Mouse (Mus musculus) stomach, postnatal 0 days (tissue): ENCODE measurements around the gene Msi1. TPM values are rescaled to one million over a fixed set of nuclear protein-coding genes. Genes with fewer than 3 reads are reported as not detected.

ENCODE experiments used
- ATAC-seq: fragments of 200-750 bp; cut with Nextera tagmentation; 2 replicates; pipeline ENCODE4 v1.8.0; 2017; ENCODE audit not compliant: low FRiP score, low TSS enrichment
- DNase-seq: peaks from one replicate; pipeline ENCODE4 v3.0.0-alpha.2; 2016; ENCODE audit warnings: low spot score
- H3K27ac ChIP-seq: fragments of 300-500 bp; sonication (generic); replicated peaks from 2 replicates; pipeline ENCODE4 v1.5.1; 2014; ENCODE audit warnings: mild to moderate bottlenecking, control low read depth
- H3K27me3 ChIP-seq: fragments of 300-500 bp; sonication (generic); 2 replicates; pipeline ENCODE4 v1.6.1; 2014; ENCODE audit warnings: low read length; ENCODE audit not compliant: control insufficient read depth, insufficient read depth
- H3K36me3 ChIP-seq: fragments of 300-500 bp; sonication (generic); 2 replicates; pipeline ENCODE4 v1.6.1; 2014; ENCODE audit warnings: low read length, mixed read lengths; ENCODE audit not compliant: control insufficient read depth, insufficient read depth
- H3K4me1 ChIP-seq: fragments of 300-500 bp; sonication (generic); replicated peaks from 2 replicates; pipeline ENCODE4 v1.6.1; 2014; ENCODE audit warnings: antibody characterized with exemption; ENCODE audit not compliant: control insufficient read depth, insufficient read depth
- H3K4me2 ChIP-seq: fragments of 300-500 bp; sonication (generic); replicated peaks from 2 replicates; pipeline ENCODE4 v1.6.1; 2014; ENCODE audit warnings: low read depth, mild to moderate bottlenecking, control low read depth, moderate library complexity
- H3K4me3 ChIP-seq: fragments of 300-500 bp; sonication (generic); 2 replicates; pipeline ENCODE4 v1.5.1; 2014; ENCODE audit warnings: low read depth, low read length, control low read depth
- H3K9ac ChIP-seq: fragments of 300-500 bp; sonication (generic); 2 replicates; pipeline ENCODE4 v1.6.1; 2014; ENCODE audit warnings: mild to moderate bottlenecking, low read length, control low read depth, mixed read lengths
- H3K9me3 ChIP-seq: fragments of 300-500 bp; sonication (generic); 2 replicates; pipeline ENCODE4 v1.6.1; 2016; ENCODE audit warnings: low read length; ENCODE audit not compliant: control insufficient read depth
- CTCF ChIP-seq: IDR thresholded peaks from 2 replicates; pipeline ENCODE4 v1.5.1; 2016; ENCODE audit warnings: antibody characterized with exemption, low read depth, mild to moderate bottlenecking, moderate library complexity
- EP300 ChIP-seq: optimal IDR thresholded peaks from 2 replicates; pipeline ENCODE3; 2016; ENCODE audit warnings: antibody characterized with exemption
- WGBS: fragments of 180-500 bp; shearing (Covaris S2); extraction: QIAGEN DNeasy Blood & Tissue Kit; methylation state at CpG from one replicate; pipeline ENCODE4 v1.1.7; 2014; 5-methylcytosine and 5-hydroxymethylcytosine counted together
- polyA plus RNA-seq: library from polyadenylated mRNA; unstranded; fragments of >200 nt; fragmentation: Nextera tagmentation; extraction: Ambion mirVana; gene quantifications from 2 replicates; pipeline ENCODE4 v1.2.1, GENCODE M21; 2015

Msi1 gene
- polyA plus RNA-seq, 1 experiment from 2014 or later = 3.2 TPM

DNA sequence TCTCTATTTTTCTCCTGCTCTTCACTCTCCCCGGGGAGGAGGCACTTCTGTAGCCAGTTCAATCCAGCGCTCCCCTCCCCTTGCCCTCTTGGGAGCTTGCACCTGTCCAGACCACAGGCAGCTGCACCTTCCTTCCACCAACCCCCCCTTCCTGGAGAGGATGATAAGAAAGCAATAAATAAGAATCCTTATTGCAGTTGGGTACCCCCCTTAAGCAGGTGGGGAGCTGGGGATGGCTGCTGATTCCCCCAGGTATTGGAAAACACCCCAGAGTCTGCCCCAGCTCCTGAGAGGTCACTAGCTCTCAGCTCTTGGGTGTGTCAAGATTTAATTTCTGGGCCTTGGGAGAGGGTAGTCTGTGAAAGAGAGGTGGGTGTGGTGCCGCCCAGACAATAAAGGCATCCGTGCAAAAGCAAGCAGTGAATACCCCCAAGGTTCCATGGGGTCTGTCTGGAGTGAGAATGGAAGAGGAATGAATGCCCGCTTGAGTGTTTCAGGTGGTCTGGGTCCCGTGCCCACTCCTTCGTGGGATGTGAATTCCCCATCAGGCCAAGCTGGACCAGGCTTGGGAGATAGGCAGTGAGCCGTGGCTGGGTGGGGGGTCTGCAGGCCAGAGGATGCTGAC is 6.5 kb downstream of the Msi1 start:
- no peaks in the 10 kb centered on the region for H3K36me3 ChIP-seq
- H3K4me2 ChIP-seq = peak overlapping the region; percentile 84
- no peak for TF ChIP-seq EP300
- TF ChIP-seq CTCF = no peak
- peak overlapping the region; percentile 86 for H3K27ac ChIP-seq
- peak overlapping the region; percentile 35 for H3K4me3 ChIP-seq
- peaks cover 6% of the 10 kb centered on the region; the same call in 1 of the 2 replicates for H3K4me1 ChIP-seq
- ATAC-seq (no peak), DNase-seq (no peak)
- no peaks in the 10 kb centered on the region for H3K9me3 ChIP-seq
- H3K27me3 ChIP-seq = no peaks in the 10 kb centered on the region
- WGBS = 20% methylated on average over 8 of the region's 8 CpGs
- peak overlapping the region; percentile 74 for H3K9ac ChIP-seq

DNA sequence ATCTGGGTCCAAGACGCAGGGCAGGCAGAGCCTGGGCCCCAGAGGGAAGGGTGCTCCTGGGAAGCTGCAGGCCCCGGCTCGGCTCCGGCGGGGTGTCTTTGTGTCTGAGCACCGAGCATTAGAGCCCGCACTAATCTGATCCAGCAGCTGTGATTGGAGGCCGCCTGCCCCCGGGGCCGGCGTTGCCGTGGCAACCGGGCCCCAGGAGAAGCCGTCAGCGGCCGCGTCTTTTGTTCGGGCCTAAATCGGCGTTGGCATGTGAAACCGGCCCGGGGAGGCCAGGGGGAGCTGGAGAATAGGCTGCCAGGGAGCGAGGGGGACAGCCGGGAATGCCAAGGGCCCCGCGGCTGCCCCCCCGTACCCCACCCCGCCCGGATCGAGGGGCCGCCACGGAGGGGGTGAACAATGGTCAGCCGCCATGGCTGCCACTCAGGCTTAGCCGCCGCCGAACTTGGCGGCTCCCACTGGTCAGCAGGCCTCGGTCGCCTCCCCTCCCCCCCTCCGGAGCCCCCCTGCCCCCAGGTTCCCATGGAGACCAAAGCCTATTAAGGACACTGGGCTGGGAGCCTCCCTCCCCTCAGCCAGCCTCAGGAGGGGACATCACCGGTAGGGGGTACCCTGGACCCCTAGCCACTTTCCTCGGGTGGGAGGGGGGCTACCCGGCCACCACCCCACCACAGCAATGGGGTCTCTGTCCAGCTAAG is 7.2 kb downstream of the Msi1 start:
- Histone ChIP-seq H3K4me1 (peaks cover 6% of the 10 kb centered on the region; the same call in 1 of the 2 replicates), H3K36me3 (no peaks in the 10 kb centered on the region), H3K9ac (peak overlapping the region; percentile 74), H3K9me3 (no peaks in the 10 kb centered on the region), H3K4me3 (peak overlapping the region; percentile 35), H3K27me3 (no peaks in the 10 kb centered on the region), H3K27ac (peak overlapping the region; percentile 86), H3K4me2 (peak overlapping the region; percentile 84)
- 2% methylated on average over 37 of the region's 43 CpGs for WGBS
- peak; percentile 75 for DNase-seq
- no peak for TF ChIP-seq EP300
- TF ChIP-seq CTCF = peak; percentile 17; the same call in 1 of the 2 replicates
- ATAC-seq = peak; percentile 72

DNA sequence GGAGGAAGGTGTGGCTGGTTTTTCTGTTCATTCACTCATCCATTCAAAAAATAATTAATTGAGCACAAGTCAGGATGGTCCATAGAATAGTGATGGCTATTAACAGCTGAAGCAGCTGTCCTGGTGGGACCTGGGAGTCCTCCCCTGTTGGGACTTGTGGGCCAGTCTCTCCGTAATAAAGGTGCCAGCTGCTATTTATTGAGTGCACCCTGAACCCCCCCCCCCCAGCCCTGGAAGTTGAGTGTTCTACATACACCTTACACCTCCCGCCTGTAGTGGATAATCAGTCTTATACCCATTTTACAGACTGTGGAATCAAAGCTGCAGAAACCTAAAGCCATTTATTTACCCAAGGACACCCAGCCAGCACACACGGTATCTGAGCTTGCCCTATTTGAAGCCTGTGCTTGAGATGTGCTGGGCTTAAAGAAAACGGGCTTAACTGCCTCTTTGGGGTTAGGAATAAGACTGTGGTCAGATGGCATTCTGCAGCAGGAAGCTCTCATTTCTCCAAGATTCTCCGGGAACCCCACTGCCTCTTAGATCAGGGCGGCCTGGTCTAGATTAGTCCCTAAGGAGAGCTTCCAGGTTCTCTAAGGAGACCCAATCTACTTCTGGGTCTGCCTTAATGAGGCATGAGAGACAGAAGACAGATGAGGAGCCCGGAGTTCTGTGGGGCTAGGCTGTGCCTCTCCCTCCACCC is 8.0 kb downstream of the Msi1 start:
- no peak overlapping the region for H3K4me3 ChIP-seq
- no peaks in the 10 kb centered on the region for H3K9me3 ChIP-seq
- H3K4me2 ChIP-seq = peak overlapping the region; percentile 84; the same call in 1 of the 2 replicates
- H3K27me3 ChIP-seq = no peaks in the 10 kb centered on the region
- no peak overlapping the region for H3K27ac ChIP-seq
- WGBS = 60% methylated on average over 7 of the region's 7 CpGs
- ATAC-seq (no peak), DNase-seq (no peak)
- peaks cover 6% of the 10 kb centered on the region; the same call in 1 of the 2 replicates for H3K4me1 ChIP-seq
- no peaks in the 10 kb centered on the region for H3K36me3 ChIP-seq
- TF ChIP-seq EP300 (no peak), CTCF (no peak)
- H3K9ac ChIP-seq = no peak overlapping the region

DNA sequence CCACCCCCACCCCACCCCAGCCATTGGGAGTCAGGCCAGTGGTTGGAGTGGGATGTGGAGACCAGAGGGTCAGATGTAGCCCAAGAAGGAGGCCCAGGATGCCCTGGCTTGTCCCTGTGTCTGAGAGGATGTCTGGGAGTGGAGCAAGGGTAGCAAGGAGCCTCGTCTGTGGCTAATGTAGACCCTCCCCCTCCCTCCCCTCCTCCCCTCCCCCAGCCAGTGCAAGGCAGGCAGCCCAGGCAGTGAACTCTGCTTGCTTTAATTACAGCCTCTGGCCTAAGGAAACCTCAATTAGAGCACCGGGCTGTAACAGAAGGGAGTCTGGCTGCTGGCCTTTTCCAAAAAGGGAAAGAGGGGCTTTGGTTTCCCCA is 8.5 kb downstream of the Msi1 start:
- Histone ChIP-seq H3K4me3 (no peak overlapping the region), H3K4me2 (no peak overlapping the region), H3K9me3 (no peaks in the 10 kb centered on the region), H3K9ac (no peak overlapping the region), H3K27ac (no peak overlapping the region), H3K27me3 (no peaks in the 10 kb centered on the region), H3K4me1 (peaks cover 6% of the 10 kb centered on the region; the same call in 1 of the 2 replicates), H3K36me3 (no peaks in the 10 kb centered on the region)
- TF ChIP-seq CTCF = no peak
- TF ChIP-seq EP300 = no peak
- WGBS = 58% methylated on average over 2 of the region's 2 CpGs
- no peak for ATAC-seq
- no peak for DNase-seq

DNA sequence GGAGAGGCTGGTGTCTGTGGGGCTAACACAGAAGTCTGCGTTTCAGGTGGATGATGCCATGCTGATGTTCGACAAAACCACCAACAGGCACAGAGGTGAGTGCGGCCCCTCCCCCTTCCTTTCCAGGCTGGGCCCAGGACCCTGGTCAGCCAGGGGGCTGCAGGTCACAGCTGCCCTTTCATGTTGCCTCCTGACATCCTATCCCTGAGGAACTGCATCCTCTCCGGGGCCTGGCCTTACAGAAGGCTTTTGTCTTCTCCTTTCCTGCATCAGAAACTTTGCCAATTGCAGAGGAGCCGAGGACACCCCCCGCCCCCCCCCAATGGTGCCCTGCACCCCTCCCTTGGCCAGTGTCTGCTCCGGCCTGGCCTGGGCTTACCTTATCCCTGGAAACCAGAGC is 9.3 kb downstream of the Msi1 start:
- Histone ChIP-seq H3K9me3 (no peaks in the 10 kb centered on the region), H3K4me2 (no peak overlapping the region), H3K4me1 (peaks cover 6% of the 10 kb centered on the region; the same call in 1 of the 2 replicates), H3K36me3 (no peaks in the 10 kb centered on the region), H3K9ac (no peak overlapping the region), H3K4me3 (no peak overlapping the region), H3K27ac (no peak overlapping the region), H3K27me3 (no peaks in the 10 kb centered on the region)
- no peak for DNase-seq
- 69% methylated on average over 7 of the region's 7 CpGs for WGBS
- TF ChIP-seq CTCF (no peak), EP300 (no peak)
- no peak for ATAC-seq
